8 mouse cellular contexts compared by ENCODE assay signal in genomic region chr2:165885225-165885950, GRCm38 (mm10). TPM values are rescaled to one million over a fixed set of nuclear protein-coding genes. Genes with fewer than 3 reads are reported as not detected.
A peak's percentile ranks its signal among the peaks of the same experiment; 100 is the strongest.
DNase-seq lines count a peak whose midpoint lies in the region; ATAC-seq and TF ChIP-seq lines count a peak whose summit lies in the region.

No protein-coding gene starts in this region.

- WGBS in intestine, embryonic 16.5 days = 5% methylated on average over 16 of the region's 17 CpGs
- 3% methylated on average over 17 of the region's 17 CpGs for WGBS in limb, embryonic 10.5 days
- 4% methylated on average over 16 of the region's 17 CpGs for WGBS in midbrain, embryonic 13.5 days

- TF ChIP-seq POLR2A in cortical plate, adult 2 months (IDR thresholded peaks at IDR 0.05; ENCODE audit: extremely low read depth, insufficient read depth, low read length) = peak; percentile 85

- no peaks in the 10 kb centered on the region for H3K27me3 ChIP-seq in intestine, embryonic 16.5 days (replicated peaks; ENCODE audit: control insufficient read depth, insufficient read depth, low read length)
- H3K27me3 ChIP-seq in limb, embryonic 10.5 days (ENCODE audit: low read depth, poor library complexity, severe bottlenecking) = no peaks in the 10 kb centered on the region
- H3K27me3 ChIP-seq in midbrain, embryonic 13.5 days = no peaks in the 10 kb centered on the region
- no peaks in the 10 kb centered on the region for H3K27me3 ChIP-seq in splenic B cell, adult 2 months (ENCODE audit: control insufficient read depth, insufficient read depth, low read length, poor library complexity, severe bottlenecking)

- H3K4me3 ChIP-seq in cortical plate, adult 2 months (ENCODE audit: insufficient read depth, low read length) = no peak overlapping the region
- H3K4me3 ChIP-seq in intestine, embryonic 16.5 days (ENCODE audit: low read length) = peak overlapping the region; percentile 57
- peak overlapping the region; percentile 45 for H3K4me3 ChIP-seq in limb, embryonic 10.5 days
- H3K4me3 ChIP-seq in midbrain, embryonic 13.5 days (replicated peaks) = no peak overlapping the region

- H3K36me3 ChIP-seq in intestine, embryonic 16.5 days (ENCODE audit: control insufficient read depth, insufficient read depth, low read length) = no peaks in the 10 kb centered on the region
- H3K36me3 ChIP-seq in limb, embryonic 10.5 days = no peaks in the 10 kb centered on the region; the same call in 1 of the 2 replicates
- H3K36me3 ChIP-seq in midbrain, embryonic 13.5 days = no peaks in the 10 kb centered on the region
- H3K36me3 ChIP-seq in splenic B cell, adult 2 months (ENCODE audit: control insufficient read depth, insufficient read depth, low read length, poor library complexity, severe bottlenecking) = peaks cover 2% of the 10 kb centered on the region; the same call in 1 of the 2 replicates

- H3K9me3 ChIP-seq in intestine, embryonic 16.5 days (ENCODE audit: control insufficient read depth, low read length) = no peaks in the 10 kb centered on the region
- H3K9me3 ChIP-seq in limb, embryonic 10.5 days (replicated peaks) = no peaks in the 10 kb centered on the region
- no peaks in the 10 kb centered on the region for H3K9me3 ChIP-seq in midbrain, embryonic 13.5 days

- H3K4me2 ChIP-seq in intestine, embryonic 16.5 days (ENCODE audit: low read depth, low read length) = peak overlapping the region; percentile 68
- H3K4me2 ChIP-seq in midbrain, embryonic 13.5 days (replicated peaks) = peak overlapping the region; percentile 83

- ATAC-seq in intestine, embryonic 16.5 days = peak; percentile 18
- peak; percentile 31; the same call in 1 of the 2 replicates for ATAC-seq in midbrain, embryonic 13.5 days

- peak; percentile 45 for DNase-seq in ovary, postnatal 36 days (ENCODE audit: low spot score)
- DNase-seq in ovary, postnatal 10 days (ENCODE audit: low spot score) = no peak
- DNase-seq in heart, adult 11 months = peak; percentile 99
- DNase-seq in limb, embryonic 10.5 days (ENCODE audit: low spot score) = peak; percentile 74
- peak; percentile 63 for DNase-seq in splenic B cell, adult 2 months (ENCODE audit: low read depth, low spot score)

- peak overlapping the region; percentile 88 for H3K9ac ChIP-seq in intestine, embryonic 16.5 days (ENCODE audit: low read depth, low read length)
- H3K9ac ChIP-seq in midbrain, embryonic 13.5 days (replicated peaks) = peak overlapping the region; percentile 75

- H3K4me1 ChIP-seq in cortical plate, adult 2 months (ENCODE audit: control insufficient read depth, insufficient read depth, low read length) = peaks cover 32% of the 10 kb centered on the region
- H3K4me1 ChIP-seq in intestine, embryonic 16.5 days (ENCODE audit: control insufficient read depth, insufficient read depth, low read length) = peaks cover 82% of the 10 kb centered on the region
- peaks cover 100% of the 10 kb centered on the region for H3K4me1 ChIP-seq in limb, embryonic 10.5 days
- H3K4me1 ChIP-seq in midbrain, embryonic 13.5 days (replicated peaks) = peaks cover 94% of the 10 kb centered on the region

- no peak for TF ChIP-seq CTCF in cortical plate, adult 2 months (IDR thresholded peaks at IDR 0.05; ENCODE audit: extremely low read depth, insufficient read depth, low read length)

- H3K27ac ChIP-seq in cortical plate, adult 2 months (ENCODE audit: insufficient read depth, low read length) = peak overlapping the region; percentile 99
- peak overlapping the region; percentile 100 for H3K27ac ChIP-seq in intestine, embryonic 16.5 days (ENCODE audit: low read length)
- H3K27ac ChIP-seq in limb, embryonic 10.5 days = peak overlapping the region; percentile 98
- peak overlapping the region; percentile 100 for H3K27ac ChIP-seq in midbrain, embryonic 13.5 days

RNA-seq across cellular contexts. Expression of gene Zmynd8, which starts 13.4 kb away (rescaled TPM):
- 90.5 and 106 TPM in 2 replicates for polyA plus RNA-seq in cortical plate, adult 2 months (2012; rRNA removed)
- polyA plus RNA-seq in intestine, embryonic 16.5 days (2015; fragmentation: Nextera tagmentation; extraction: Ambion mirVana) = 57.3 and 61.6 TPM in 2 replicates
- 59.3 and 59.5 TPM in 2 replicates for polyA plus RNA-seq in limb, embryonic 10.5 days (2016; fragmentation: Nextera tagmentation; extraction: Ambion mirVana)
- 85.4 and 86.8 TPM in 2 replicates for polyA plus RNA-seq in midbrain, embryonic 13.5 days (2015; fragmentation: Nextera tagmentation; extraction: Ambion mirVana)

Comparison
In these comparisons a context has a peak if more than half of its experiments do, and no peak if none do; other contexts are left out.
1. H3K4me3 ChIP-seq: peak in intestine, embryonic 16.5 days (single experiment) and limb, embryonic 10.5 days (single experiment); none in cortical plate, adult 2 months (single experiment) and midbrain, embryonic 13.5 days (single experiment).
2. Peak in every context shown above with its lines, with median percentiles within 50 percentile points of each other: H3K27ac ChIP-seq.